Mouse (Mus musculus) liver, embryonic 14.5 days (tissue): Measurements from ENCODE around the gene Ntng1. TPM values are rescaled to one million over a fixed set of nuclear protein-coding genes. Genes with fewer than 3 reads are reported as not detected.

Source experiments
- ATAC-seq: fragments of 200-750 bp; cut with Nextera tagmentation; 2 replicates; pipeline ENCODE4 v1.8.0; 2017; ENCODE audit warnings: moderate number of reproducible peaks, mild to moderate bottlenecking, moderate library complexity; ENCODE audit not compliant: insufficient read depth
- DNase-seq, 3 experiments: peaks; one replicate each; pipeline ENCODE4 v3.0.0-alpha.2; 2012 to 2013; ENCODE audit warnings: low read depth in 3 of 3, low spot score in 3 of 3
- H3K27ac ChIP-seq: fragments of 300-500 bp; sonication (generic); 2 replicates; pipeline ENCODE4 v1.5.1; 2014; ENCODE audit warnings: moderate library complexity, mild to moderate bottlenecking, control low read depth, inconsistent platforms
- H3K27me3 ChIP-seq: fragments of 300-500 bp; sonication (generic); 2 replicates; pipeline ENCODE4 v1.6.1; 2014; ENCODE audit warnings: mild to moderate bottlenecking, low read length, moderate library complexity; ENCODE audit not compliant: control insufficient read depth, insufficient read depth
- H3K36me3 ChIP-seq: fragments of 300-500 bp; sonication (generic); replicated peaks from 2 replicates; pipeline ENCODE4 v1.6.1; 2014; ENCODE audit warnings: low read depth; ENCODE audit not compliant: control insufficient read depth, insufficient read depth
- H3K4me1 ChIP-seq, 2 experiments: fragments of 200-500 bp in 1 of 2; fragments of 300-500 bp in 1 of 2; sonication (generic) in 1 of 2; replicated peaks; 2 replicates each; pipeline ENCODE4 v1.6.1; 2012 to 2014; ENCODE audit warnings: antibody characterized with exemption in 1 of 2, inconsistent platforms in 1 of 2, low read length in 1 of 2; ENCODE audit not compliant: control insufficient read depth in 2 of 2, insufficient read depth in 2 of 2
- H3K4me2 ChIP-seq: fragments of 300-500 bp; sonication (generic); 2 replicates; pipeline ENCODE4 v1.6.1; 2014; ENCODE audit warnings: low read depth, mild to moderate bottlenecking, control low read depth, moderate library complexity
- H3K4me3 ChIP-seq, 2 experiments: fragments of 200-500 bp in 1 of 2; fragments of 300-500 bp in 1 of 2; sonication (generic) in 1 of 2; 2 replicates each; pipeline ENCODE4 v1.5.1; 2012 to 2014; ENCODE audit warnings: low read depth in 2 of 2, low read length in 2 of 2, mild to moderate bottlenecking in 2 of 2, control low read depth in 1 of 2, inconsistent platforms in 1 of 2, moderate library complexity in 1 of 2; ENCODE audit not compliant: insufficient read depth in 1 of 2
- H3K9ac ChIP-seq: fragments of 300-500 bp; sonication (generic); replicated peaks from 2 replicates; pipeline ENCODE4 v1.6.1; 2014; ENCODE audit warnings: mild to moderate bottlenecking, control low read depth, moderate library complexity
- H3K9me3 ChIP-seq: fragments of 300-500 bp; sonication (generic); 2 replicates; pipeline ENCODE4 v1.6.1; 2016; ENCODE audit warnings: low read length, mixed read lengths; ENCODE audit not compliant: control insufficient read depth
- CTCF ChIP-seq: IDR thresholded peaks from 2 replicates; pipeline ENCODE4 v1.5.1; 2016; ENCODE audit warnings: antibody characterized with exemption, low read depth, control low read depth
- EP300 ChIP-seq: IDR thresholded peaks from 2 replicates; pipeline ENCODE4 v1.6.1; 2016; ENCODE audit warnings: antibody characterized with exemption, low read depth
- WGBS: fragments of 180-500 bp; shearing (Covaris S2); extraction: QIAGEN DNeasy Blood & Tissue Kit; methylation state at CpG from one replicate; pipeline ENCODE4 v1.1.7; 2014; ENCODE audit not compliant: insufficient replicate concordance; 5-methylcytosine and 5-hydroxymethylcytosine counted together
- polyA plus RNA-seq, 2 experiments: library from polyadenylated mRNA; depleted of rRNA in 1 of 2; stranded (reverse) in 1 of 2; unstranded in 1 of 2; fragments of >200 nt; fragmentation: Nextera tagmentation in 1 of 2; extraction: Ambion mirVana in 1 of 2; gene quantifications; 2 replicates each; pipeline versions ENCODE4 v1.2.1 to v1.2.3; 2012 to 2014

Ntng1 gene
- polyA plus RNA-seq, 2 experiments = 0.03 to 0.04 TPM

GRCm38 (mm10) chr3:110044209-110044608, 99.6 kb downstream of the Ntng1 start:
- WGBS = 54% methylated on average over 2 of the region's 2 CpGs
- Histone ChIP-seq H3K27me3 (no peaks in the 10 kb centered on the region), H3K27ac (no peak overlapping the region), H3K9me3 (no peaks in the 10 kb centered on the region), H3K9ac (no peak overlapping the region), H3K36me3 (no peaks in the 10 kb centered on the region), H3K4me2 (no peak overlapping the region), H3K4me3 (no peak overlapping the region), H3K4me1 (no peaks in the 10 kb centered on the region)
- DNase-seq (no peak), ATAC-seq (no peak)
- TF ChIP-seq CTCF (no peak), EP300 (no peak)

GRCm38 (mm10) chr3:110043641-110044187, 100.1 kb downstream of the Ntng1 start:
- DNase-seq (no peak), ATAC-seq (no peak)
- TF ChIP-seq EP300 (no peak), CTCF (no peak)
- Histone ChIP-seq H3K4me1 (no peaks in the 10 kb centered on the region), H3K9me3 (no peaks in the 10 kb centered on the region), H3K4me3 (no peak overlapping the region), H3K4me2 (no peak overlapping the region), H3K27me3 (no peaks in the 10 kb centered on the region), H3K9ac (no peak overlapping the region), H3K36me3 (no peaks in the 10 kb centered on the region), H3K27ac (no peak overlapping the region)
- WGBS = 56% methylated on average over 1 of the region's 1 CpGs

GRCm38 (mm10) chr3:110022783-110023599, 120.8 kb downstream of the Ntng1 start:
- TF ChIP-seq EP300 (no peak), CTCF (no peak)
- H3K4me1 ChIP-seq = no peaks in the 10 kb centered on the region
- ATAC-seq (no peak), DNase-seq (no peak)
- H3K36me3 ChIP-seq = no peaks in the 10 kb centered on the region
- H3K27ac ChIP-seq = no peak overlapping the region
- H3K4me3 ChIP-seq = no peak overlapping the region
- 45% methylated on average over 18 of the region's 18 CpGs for WGBS
- no peak overlapping the region for H3K9ac ChIP-seq
- no peaks in the 10 kb centered on the region for H3K27me3 ChIP-seq
- H3K4me2 ChIP-seq = no peak overlapping the region
- H3K9me3 ChIP-seq = no peaks in the 10 kb centered on the region

GRCm38 (mm10) chr3:110010870-110011626, 132.8 kb downstream of the Ntng1 start:
- Histone ChIP-seq H3K27me3 (no peaks in the 10 kb centered on the region), H3K9me3 (no peaks in the 10 kb centered on the region), H3K4me1 (no peaks in the 10 kb centered on the region), H3K9ac (no peak overlapping the region), H3K27ac (no peak overlapping the region), H3K4me3 (no peak overlapping the region), H3K36me3 (no peaks in the 10 kb centered on the region), H3K4me2 (no peak overlapping the region)
- DNase-seq = no peak
- 61% methylated on average over 14 of the region's 14 CpGs for WGBS
- TF ChIP-seq EP300 (no peak), CTCF (no peak)
- no peak for ATAC-seq

GRCm38 (mm10) chr3:110010441-110010840, 133.4 kb downstream of the Ntng1 start:
- Histone ChIP-seq H3K36me3 (no peaks in the 10 kb centered on the region), H3K4me1 (no peaks in the 10 kb centered on the region), H3K9ac (no peak overlapping the region), H3K4me2 (no peak overlapping the region), H3K27ac (no peak overlapping the region), H3K9me3 (no peaks in the 10 kb centered on the region), H3K27me3 (no peaks in the 10 kb centered on the region), H3K4me3 (no peak overlapping the region)
- WGBS = 59% methylated on average over 2 of the region's 2 CpGs
- no peak for TF ChIP-seq EP300
- TF ChIP-seq CTCF = no peak
- ATAC-seq (no peak), DNase-seq (no peak)
